Mouse (Mus musculus): ENCODE results near the gene Uchl5.

- no peak for TF ChIP-seq POLR2A (IDR thresholded peaks at IDR 0.05; ENCODE audit: low read depth, low read length)
- TF ChIP-seq CTCF (IDR thresholded peaks at IDR 0.05; ENCODE audit: extremely low read depth, insufficient read depth, insufficient read length, insufficient replicate concordance), result no peak
These were observed 76.6 kb downstream of the Uchl5 start for GRCm38 (mm10) chr1:143853691-143854115.
